In the genomic region with DNA sequence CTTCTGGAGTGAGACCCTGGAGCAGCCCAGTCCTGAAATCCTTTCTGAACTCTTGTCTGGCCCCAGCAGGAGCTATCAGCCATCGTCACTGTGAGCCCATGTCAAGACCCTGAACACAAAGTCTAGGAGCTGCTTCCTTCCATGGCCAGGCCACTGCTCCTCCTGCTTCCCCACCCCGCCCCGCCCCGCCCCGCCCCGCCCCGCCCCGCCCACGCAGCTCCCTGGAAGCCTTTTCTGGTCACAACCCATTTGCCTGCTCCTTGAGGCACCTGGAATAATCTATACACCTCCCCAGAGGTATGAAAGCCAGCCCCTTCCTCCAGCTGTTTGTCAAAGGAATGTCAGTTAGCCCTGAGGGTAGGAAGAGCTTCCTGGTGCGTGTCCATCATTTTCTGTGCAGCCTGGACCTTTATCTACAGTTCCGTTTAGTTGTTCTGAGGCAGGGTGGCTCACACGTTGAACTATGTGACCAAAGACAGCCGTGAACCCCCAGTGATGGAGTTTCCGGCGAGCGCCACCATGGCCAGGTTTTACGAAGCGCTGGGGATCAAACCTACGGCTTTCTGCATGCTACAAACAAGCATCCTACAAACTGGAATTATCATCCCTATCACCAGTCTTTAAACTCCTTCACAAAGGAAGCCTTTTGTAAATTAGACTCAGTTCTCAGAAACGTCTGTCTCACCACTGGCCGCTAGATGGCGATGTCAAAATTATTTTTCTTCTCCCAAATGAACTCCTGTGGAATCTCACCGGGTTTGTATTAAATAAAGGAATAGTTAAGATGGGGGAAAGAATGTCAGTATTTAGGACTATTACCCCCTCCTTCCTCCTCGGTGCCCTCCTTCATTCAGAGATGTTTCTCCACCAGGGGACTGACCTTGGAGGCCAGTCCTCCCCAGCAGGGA, we compare ENCODE assay signal across 8 mouse cellular contexts. TPM values are rescaled to one million over a fixed set of nuclear protein-coding genes. Genes with fewer than 3 reads are reported as not detected.
DNase-seq lines count a peak whose midpoint lies in the region; ATAC-seq lines count a peak whose summit lies in the region.
"Not testable (repeated sequence)": the region's sequence is repeated elsewhere in the genome, so short reads cannot be mapped to it uniquely, and the experiment has no call there.

No protein-coding gene starts in this region.

- peak; percentile 34 for DNase-seq in CD4-positive, CD25-positive, alpha-beta regulatory T cell, adult 2 months (ENCODE audit: low read depth, low spot score)
- DNase-seq in cerebellum, postnatal 14 days = peak; percentile 46 to 54
- peak; percentile 33 for DNase-seq in hindbrain, embryonic 10.5 days (ENCODE audit: low spot score)
- DNase-seq in liver, embryonic 11.5 days (ENCODE audit: low spot score) = peak; percentile 54
- peak; percentile 38 for DNase-seq in midbrain, embryonic 10.5 days (ENCODE audit: low spot score)
- DNase-seq in right cerebral cortex, postnatal 14 days = peak; percentile 37

- H3K9me3 ChIP-seq in forebrain, embryonic 13.5 days (replicated peaks); hindbrain, embryonic 10.5 days; kidney, embryonic 16.5 days (ENCODE audit: low read length); liver, embryonic 11.5 days (ENCODE audit: control insufficient read depth, low read length); midbrain, embryonic 10.5 days (replicated peaks): not testable (repeated sequence)

- H3K4me1 ChIP-seq in forebrain, embryonic 13.5 days; liver, embryonic 11.5 days (replicated peaks; ENCODE audit: control insufficient read depth, insufficient read depth, low read length): not testable (repeated sequence)
- peaks cover 12% of the 10 kb centered on the region; the same call in 1 of the 2 replicates for H3K4me1 ChIP-seq in hindbrain, embryonic 10.5 days (replicated peaks)
- H3K4me1 ChIP-seq in kidney, embryonic 16.5 days (ENCODE audit: insufficient read depth, low read length) = peaks cover 10% of the 10 kb centered on the region; the same call in 1 of the 2 replicates
- peaks cover 11% of the 10 kb centered on the region for H3K4me1 ChIP-seq in midbrain, embryonic 10.5 days

- not testable (repeated sequence) for H3K4me3 ChIP-seq in forebrain, embryonic 13.5 days
- peak overlapping the region; percentile 35 for H3K4me3 ChIP-seq in hindbrain, embryonic 10.5 days
- peak overlapping the region; percentile 18; the same call in 1 of the 2 replicates for H3K4me3 ChIP-seq in kidney, embryonic 16.5 days (ENCODE audit: low read length)
- H3K4me3 ChIP-seq in liver, embryonic 11.5 days (ENCODE audit: low read depth, low read length) = peak overlapping the region; percentile 27
- peak overlapping the region; percentile 36 for H3K4me3 ChIP-seq in midbrain, embryonic 10.5 days

- WGBS in forebrain, embryonic 13.5 days = 9% methylated on average over 19 of the region's 24 CpGs
- 10% methylated on average over 24 of the region's 24 CpGs for WGBS in hindbrain, embryonic 10.5 days
- WGBS in kidney, embryonic 16.5 days = 13% methylated on average over 16 of the region's 24 CpGs
- WGBS in liver, embryonic 11.5 days = 6% methylated on average over 24 of the region's 24 CpGs
- 11% methylated on average over 24 of the region's 24 CpGs for WGBS in midbrain, embryonic 10.5 days

- H3K4me2 ChIP-seq in forebrain, embryonic 13.5 days = peak overlapping the region; percentile 37
- H3K4me2 ChIP-seq in kidney, embryonic 16.5 days (replicated peaks; ENCODE audit: low read depth, low read length) = peak overlapping the region; percentile 41
- peak overlapping the region; percentile 57 for H3K4me2 ChIP-seq in liver, embryonic 11.5 days

- not testable (repeated sequence) for H3K27ac ChIP-seq in forebrain, embryonic 13.5 days; hindbrain, embryonic 10.5 days; liver, embryonic 11.5 days (ENCODE audit: low read depth, low read length)
- H3K27ac ChIP-seq in kidney, embryonic 16.5 days (ENCODE audit: low read length) = peak overlapping the region; percentile 24; the same call in 1 of the 2 replicates
- H3K27ac ChIP-seq in midbrain, embryonic 10.5 days (replicated peaks) = peak overlapping the region; percentile 33; the same call in 1 of the 2 replicates

- ATAC-seq in forebrain, embryonic 13.5 days; kidney, embryonic 16.5 days (ENCODE audit: low FRiP score, low TSS enrichment): not testable (repeated sequence)
- ATAC-seq in liver, embryonic 11.5 days (replicated peaks; ENCODE audit: low FRiP score) = peak; percentile 62

- H3K36me3 ChIP-seq in forebrain, embryonic 13.5 days (ENCODE audit: poor library complexity, severe bottlenecking); hindbrain, embryonic 10.5 days; kidney, embryonic 16.5 days (ENCODE audit: insufficient read depth, low read length); liver, embryonic 11.5 days (ENCODE audit: control insufficient read depth, insufficient read depth, low read length); midbrain, embryonic 10.5 days: not testable (repeated sequence)

- H3K9ac ChIP-seq in forebrain, embryonic 13.5 days; kidney, embryonic 16.5 days (replicated peaks; ENCODE audit: low read length); liver, embryonic 11.5 days (ENCODE audit: low read depth, low read length): not testable (repeated sequence)

- H3K27me3 ChIP-seq in forebrain, embryonic 13.5 days; hindbrain, embryonic 10.5 days (ENCODE audit: insufficient read depth, poor library complexity, severe bottlenecking); kidney, embryonic 16.5 days (ENCODE audit: insufficient read depth, low read length); liver, embryonic 11.5 days (replicated peaks; ENCODE audit: control insufficient read depth, insufficient read depth, low read length); midbrain, embryonic 10.5 days (ENCODE audit: low read depth, poor library complexity, severe bottlenecking): not testable (repeated sequence)

RNA-seq across cellular contexts. Expression of a gene that starts 10.2 kb away (rescaled TPM):
- polyA plus RNA-seq in forebrain, embryonic 13.5 days (2015; fragmentation: Nextera tagmentation; extraction: Ambion mirVana) = 8.9 and 9.1 TPM in 2 replicates
- 13.2 and 14.6 TPM in 2 replicates for polyA plus RNA-seq in hindbrain, embryonic 10.5 days (2016; fragmentation: Nextera tagmentation; extraction: Ambion mirVana)
- polyA plus RNA-seq in kidney, embryonic 16.5 days (2015; fragmentation: Nextera tagmentation; extraction: Ambion mirVana) = 38.1 and 42.2 TPM in 2 replicates
- polyA plus RNA-seq in liver, embryonic 11.5 days (2014; fragmentation: Nextera tagmentation; extraction: Ambion mirVana) = 17.1 and 19.3 TPM in 2 replicates
- polyA plus RNA-seq in midbrain, embryonic 10.5 days (2016; fragmentation: Nextera tagmentation; extraction: Ambion mirVana) = 12.2 and 13.9 TPM in 2 replicates
